Mouse (Mus musculus): Measurements from ENCODE around the gene Cav2.

Cav2 gene

DNA sequence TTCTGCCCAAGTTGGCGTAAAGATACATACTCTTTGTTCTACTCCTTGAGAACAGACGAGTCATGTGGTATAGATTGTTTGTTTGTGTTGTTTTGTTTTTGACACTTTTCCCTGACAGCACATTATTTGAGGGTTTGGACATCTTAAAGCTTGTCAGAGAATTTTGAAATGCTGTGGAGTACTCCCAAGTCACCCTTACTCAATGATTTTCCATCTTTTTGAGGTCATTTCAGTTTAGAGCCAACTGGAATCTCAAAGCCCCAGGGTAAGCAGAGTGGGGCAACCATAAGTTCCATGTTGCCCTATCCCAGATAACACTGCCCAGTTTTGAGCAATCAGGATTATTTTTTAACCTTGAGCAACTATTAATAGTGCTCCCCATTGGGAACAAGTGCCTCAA lies 33.3 kb downstream of the Cav2 start:
- DNase-seq, result no peak

DNA sequence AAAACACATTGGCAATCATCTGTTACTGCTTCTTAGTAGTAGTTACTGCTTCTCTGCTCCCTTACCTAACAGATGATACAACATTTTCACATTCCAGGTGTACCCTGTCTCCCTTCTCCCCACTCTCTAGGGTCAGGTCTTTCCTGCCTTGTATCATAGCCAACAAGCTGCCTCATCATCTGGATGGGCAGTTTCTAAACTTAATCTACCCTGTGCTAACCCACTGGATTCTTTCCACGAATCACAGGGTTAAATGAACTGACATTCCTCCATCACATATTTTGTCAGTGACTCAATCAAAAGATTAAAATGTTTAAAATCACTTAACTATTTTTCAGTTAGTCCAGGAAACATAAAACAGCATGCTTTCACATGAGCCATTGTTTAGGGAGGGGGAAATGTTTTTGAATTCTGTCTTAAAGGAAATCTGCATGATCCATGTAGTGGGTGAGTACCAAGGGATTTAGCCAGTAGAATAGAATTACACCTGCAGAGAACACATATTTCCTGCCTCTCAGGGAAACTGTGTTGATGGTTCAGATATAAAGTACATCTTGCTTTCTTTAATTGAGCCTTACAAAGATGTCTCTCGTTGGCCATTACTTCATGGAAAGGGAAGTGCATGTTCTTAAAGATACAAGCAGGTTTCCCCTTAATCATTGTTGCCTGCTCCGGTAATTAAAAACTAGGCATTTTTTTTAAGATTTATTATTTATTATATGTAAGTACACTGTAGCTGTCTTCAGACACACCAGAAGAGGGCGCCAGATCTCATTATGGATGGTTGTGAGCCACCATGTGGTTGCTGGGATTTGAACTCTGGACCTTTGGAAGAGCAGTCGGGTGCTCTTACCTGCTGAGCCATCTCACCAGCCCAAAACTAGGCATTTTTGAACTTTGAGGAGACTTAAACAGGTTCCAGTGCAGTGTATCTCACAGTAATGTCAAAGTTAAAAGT lies 34.0 kb downstream of the Cav2 start:
- no peak for DNase-seq

DNA sequence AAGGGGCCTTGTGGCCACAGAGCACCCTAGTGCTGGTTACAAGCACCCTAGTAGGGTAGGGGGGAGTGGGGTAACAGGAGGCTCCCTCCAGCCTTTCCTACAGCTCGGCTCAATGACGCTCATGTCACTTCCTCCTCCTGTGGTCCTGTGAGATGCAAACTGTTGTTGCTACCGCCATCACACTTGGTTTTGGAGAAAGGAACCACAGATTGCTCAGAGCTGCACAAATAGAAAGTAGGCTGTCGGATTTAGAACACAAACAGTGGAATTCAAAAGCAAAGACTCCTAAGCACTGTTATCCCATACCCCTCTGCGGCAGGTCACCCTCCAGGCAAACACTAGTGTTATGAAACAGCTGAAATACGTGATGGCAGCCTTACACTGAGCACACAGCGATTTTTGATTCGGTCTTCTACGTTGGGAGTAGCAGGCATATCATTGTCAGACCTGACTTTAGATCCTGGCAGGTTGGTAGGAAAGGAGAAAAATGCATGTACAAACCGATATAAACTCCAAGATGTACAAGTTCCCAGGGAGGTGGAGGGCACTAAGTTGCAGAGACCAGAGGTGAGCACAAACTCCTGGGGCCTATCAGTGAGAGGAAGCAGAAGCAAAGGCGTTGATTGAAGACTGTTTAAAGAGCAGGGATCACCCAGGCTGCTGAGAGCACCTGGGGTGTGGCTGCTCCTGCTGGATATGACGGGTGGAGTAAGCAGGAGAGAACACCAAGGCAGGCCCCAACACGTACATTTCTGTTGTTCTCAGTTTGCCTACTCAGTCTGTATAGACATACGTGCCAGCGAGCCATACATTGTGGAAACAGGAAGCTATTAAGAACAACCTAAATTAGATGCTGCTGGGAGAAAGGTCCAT lies 35.5 kb downstream of the Cav2 start:
- DNase-seq, result no peak

DNA sequence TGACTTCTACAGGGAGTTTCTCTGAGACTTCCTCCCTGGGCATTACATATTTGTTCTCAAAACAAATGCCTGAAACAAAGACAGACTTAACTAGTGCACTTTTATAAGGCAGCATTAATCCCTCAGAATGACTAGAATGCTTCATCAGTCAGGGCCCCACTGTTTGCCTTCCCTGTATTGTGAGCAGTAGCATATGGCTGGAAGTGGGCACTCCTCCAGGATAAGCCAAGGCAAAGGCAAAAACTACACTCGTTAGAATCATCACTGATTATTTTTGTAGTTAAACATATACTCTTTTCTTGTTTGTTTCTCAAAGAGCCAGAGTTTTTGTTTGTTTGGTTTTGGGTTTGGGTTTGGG lies 36.2 kb downstream of the Cav2 start:
- DNase-seq, result peak; percentile 15 to 27

DNA sequence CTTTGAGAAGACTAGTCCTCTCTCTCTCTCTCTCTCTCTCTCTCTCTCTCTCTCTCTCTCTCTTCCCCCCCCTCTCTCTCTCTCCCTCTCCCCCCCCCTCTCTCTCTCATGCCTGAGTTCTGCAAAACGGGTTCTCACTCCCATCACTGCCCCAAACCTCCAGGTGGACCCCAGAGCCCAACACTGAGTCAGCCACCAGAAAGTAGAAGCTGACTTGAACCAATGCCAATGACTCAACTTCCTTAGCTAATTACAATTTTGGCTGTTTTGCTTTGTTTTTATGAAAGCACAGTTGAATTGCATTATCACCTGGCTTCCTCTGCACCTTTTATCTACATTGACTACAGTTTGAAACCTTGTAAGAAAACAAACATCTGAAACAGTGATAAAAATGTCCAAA lies 37.0 kb downstream of the Cav2 start:
- no peak for DNase-seq

DNA sequence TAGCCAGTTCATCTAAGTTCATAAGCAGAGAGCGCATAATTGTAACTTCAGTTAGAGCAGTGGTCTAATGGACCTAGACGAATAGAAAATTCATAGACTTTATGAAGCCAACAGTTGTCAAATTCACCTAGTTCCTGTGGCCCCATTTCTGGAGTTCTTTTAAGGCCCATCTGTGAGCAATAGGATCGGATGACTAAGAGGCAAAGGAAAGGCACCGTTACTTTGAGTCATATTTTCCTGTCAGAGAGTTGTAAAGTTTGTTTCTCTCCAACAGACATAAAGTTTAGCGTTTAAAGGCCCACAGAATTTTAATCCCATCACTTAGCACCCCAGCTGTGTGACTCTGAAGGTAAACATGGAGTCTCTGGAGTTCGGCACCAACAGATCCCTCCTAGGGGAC lies 41.0 kb downstream of the Cav2 start:
- no peak for DNase-seq

DNA sequence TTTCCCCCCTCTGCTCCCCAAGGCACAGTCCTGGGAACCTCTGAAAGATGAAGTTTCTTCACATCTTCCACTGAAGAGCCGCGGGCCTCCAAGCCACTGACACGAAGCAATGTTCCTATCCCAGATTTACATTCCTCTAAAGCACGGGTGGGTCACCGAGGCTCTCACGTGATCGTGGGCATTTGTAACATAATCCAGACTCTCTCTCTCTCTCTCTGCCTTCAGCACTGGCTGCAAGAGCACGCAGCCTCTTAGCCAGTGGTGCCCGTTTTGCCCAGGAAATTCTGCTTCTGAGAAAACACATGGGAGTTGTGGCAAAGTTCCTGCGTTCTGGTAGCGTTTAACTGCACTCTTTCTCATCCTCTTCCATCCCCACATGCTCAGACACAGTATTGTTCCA lies 46.2 kb downstream of the Cav2 start:
- DNase-seq, result no peak

DNA sequence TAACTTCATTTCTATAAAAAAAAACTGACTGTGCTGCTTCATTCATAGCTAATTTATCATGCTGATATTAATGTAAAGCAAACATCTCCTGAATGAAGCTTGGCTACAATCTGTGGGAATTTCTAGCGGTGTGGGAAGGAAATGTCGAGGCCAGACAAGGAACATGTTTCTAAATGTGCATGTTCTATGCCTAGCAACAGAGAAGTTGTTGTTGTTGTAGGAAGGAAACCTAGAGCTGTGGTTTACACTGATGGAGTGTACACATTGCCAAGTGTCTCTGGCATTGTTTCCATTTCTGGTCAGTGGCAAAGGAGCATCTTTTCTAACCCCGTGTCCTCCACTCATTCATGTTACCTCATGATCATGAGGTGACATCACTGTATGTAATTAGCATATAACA lies 48.8 kb downstream of the Cav2 start:
- DNase-seq, result no peak

DNA sequence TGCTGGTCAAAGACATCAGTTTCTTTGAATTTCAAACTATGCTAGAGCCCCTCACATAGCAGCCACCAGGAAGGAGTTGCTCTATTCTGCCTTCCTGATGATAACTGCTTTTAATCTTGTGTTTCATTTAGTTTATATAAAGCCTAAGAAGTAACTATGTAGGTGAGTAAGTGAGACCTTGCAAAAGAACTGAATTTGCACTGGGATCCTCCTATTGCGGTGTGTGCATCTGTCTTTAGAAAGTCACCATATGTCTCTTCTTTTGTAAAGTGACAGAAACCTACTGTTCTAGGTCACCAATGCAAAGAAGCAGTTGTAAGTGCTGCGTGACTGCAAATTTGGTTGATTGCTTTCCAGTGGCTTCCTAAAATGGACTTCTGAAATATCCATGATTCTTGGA lies 56.7 kb downstream of the Cav2 start:
- no peak for DNase-seq
